Mouse (Mus musculus) stomach, postnatal 0 days (tissue): ENCODE measurements around the gene Stk35.

Experiments
- CTCF ChIP-seq: IDR thresholded peaks from 2 replicates; pipeline ENCODE4 v1.5.1; 2016; ENCODE audit warnings: antibody characterized with exemption, low read depth, mild to moderate bottlenecking, moderate library complexity
- EP300 ChIP-seq: optimal IDR thresholded peaks from 2 replicates; pipeline ENCODE3; 2016; ENCODE audit warnings: antibody characterized with exemption

DNA sequence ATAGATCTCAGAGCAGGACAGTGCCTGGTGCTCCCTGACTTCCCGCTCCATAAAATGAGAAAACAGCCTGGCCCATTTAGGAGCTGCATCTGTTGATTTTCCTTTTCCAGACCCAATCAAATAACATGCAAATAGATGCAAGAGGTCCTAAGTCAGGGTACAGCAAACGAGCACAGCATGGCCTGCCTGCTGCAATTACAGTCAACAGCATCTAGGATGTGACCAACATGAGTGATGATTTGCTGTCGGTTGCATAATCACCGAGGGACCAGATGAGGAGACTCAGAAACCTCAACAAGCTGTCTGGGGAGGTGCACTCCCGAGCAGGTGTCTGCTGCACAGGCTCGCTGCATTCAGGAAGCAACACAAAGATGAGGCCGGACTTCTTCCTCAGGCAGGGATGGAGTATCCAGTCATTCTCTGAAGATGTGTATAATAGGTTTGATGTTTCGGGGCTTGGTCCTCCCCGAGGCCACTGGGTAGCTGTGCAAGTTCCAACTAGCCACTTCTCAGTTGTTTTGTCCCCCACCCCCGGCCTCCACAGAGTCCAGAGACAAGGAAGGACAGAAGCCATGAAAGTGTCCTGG is 74.3 kb downstream of the Stk35 start:
- TF ChIP-seq CTCF (no peak), EP300 (no peak)
